Mouse (Mus musculus) gastrocnemius, adult 2 months (tissue): Measurements from ENCODE around the gene Gnat1. TPM values are rescaled to one million over a fixed set of nuclear protein-coding genes. Genes with fewer than 3 reads are reported as not detected.

Experiments used
- DNase-seq: peaks from one replicate; pipeline ENCODE4 v3.0.0; 2022
- H3K27ac ChIP-seq: fragments of 200-600 bp; 2 replicates; pipeline ENCODE4 v1.8.1; 2022; ENCODE audit warnings: mild to moderate bottlenecking
- H3K4me3 ChIP-seq: fragments of 200-600 bp; 2 replicates; pipeline ENCODE4 v1.8.1; 2022; ENCODE audit warnings: mild to moderate bottlenecking, moderate library complexity
- CTCF ChIP-seq: fragments of 200-600 bp; IDR thresholded peaks from 2 replicates; pipeline ENCODE4 v1.8.1; 2022; ENCODE audit warnings: antibody characterized with exemption, mild to moderate bottlenecking, moderate library complexity
- intact Hi-C: fragments of 180-260 bp; cut with DNase I; formaldehyde crosslinking; loops from one replicate; pipeline ENCODE4 v1.15.1; 2025
- total RNA-seq, 2 experiments: library from RNA; stranded (reverse); gene quantifications; 2 replicates each; pipeline ENCODE4 v1.2.3; 2021

The Gnat1 gene
- total RNA-seq, 2 experiments from 2014 or later: not detected

- no peak for TF ChIP-seq CTCF
- DNase-seq: peak; percentile 66
- intact Hi-C loops: no loop called here
- peak overlapping the region; percentile 98 for H3K4me3 ChIP-seq
- H3K27ac ChIP-seq: peak overlapping the region; percentile 94
These were observed 47.0 kb downstream of the Gnat1 start for GRCm38 (mm10) chr9:107632478-107632877.

DNA sequence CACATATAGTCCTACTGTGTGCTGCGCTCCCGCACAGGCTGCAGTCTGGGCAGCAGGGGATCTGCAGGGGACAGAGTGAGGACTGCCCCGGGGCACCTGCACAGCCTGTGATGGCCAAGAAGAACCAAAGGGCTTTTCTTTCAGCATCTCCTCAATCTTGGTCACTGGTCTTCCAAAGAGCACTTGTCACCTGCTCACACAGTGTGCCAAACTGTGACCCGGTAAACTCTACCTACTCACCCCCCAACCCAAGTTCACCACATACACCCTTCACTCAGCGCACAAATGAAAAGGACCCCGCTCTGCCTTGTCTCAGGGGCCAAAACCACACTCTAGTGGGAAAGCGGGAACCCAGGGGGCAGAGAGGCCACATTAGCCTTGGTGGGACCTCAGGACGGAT lies 47.7 kb downstream of the Gnat1 start:
- Histone ChIP-seq H3K4me3 (peak overlapping the region; percentile 98), H3K27ac (peak overlapping the region; percentile 94)
- intact Hi-C loops: no loop called here
- DNase-seq: no peak
- no peak for TF ChIP-seq CTCF

DNA sequence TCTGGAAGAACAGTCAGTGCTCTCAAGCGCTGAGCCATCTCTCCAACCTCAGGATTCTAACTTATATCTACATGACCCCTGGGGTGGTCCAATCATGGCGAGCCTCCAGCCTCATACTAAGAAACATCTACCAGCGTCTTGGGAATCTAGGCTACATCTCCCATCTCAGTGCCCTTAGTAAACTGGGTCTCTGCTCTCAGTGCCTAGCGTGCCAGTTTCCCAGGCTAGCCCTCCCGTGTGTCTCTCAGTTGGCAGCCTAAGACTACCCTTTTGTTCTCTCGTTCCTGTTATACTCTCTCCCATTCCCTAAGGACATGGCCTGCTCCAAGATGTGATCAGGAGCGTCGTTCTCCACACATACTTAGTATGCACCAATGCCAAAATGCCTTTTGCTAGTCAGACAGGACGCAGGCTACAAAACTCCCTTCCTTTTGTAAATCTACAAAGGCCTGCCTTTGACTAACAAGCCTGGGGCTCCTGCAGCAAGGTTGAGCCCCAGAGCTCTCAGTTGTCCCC lies 48.1 kb downstream of the Gnat1 start:
- H3K4me3 ChIP-seq: peak overlapping the region; percentile 98
- intact Hi-C loops: no loop called here
- TF ChIP-seq CTCF: no peak
- DNase-seq: no peak
- H3K27ac ChIP-seq: peak overlapping the region; percentile 94

DNA sequence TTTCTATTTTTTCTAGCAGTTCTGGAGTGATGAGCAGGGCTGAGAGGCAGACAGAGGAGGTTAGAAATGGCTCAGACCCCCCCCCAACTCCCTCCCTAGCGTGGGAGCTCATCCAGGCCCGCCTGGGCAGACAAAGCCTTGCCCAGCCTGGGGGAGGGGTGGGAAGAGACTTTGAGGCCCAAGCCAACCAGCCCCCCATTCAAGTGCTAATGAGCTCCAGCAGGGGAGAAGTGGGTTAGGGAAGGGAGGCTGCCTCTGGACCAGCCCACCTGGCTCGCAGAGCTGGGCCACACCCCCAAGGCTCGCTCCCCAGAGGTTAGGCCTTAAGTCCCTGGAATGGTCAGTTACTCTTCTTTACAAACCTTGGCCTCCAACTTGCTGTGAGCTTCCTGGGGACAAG lies 48.9 kb downstream of the Gnat1 start:
- H3K4me3 ChIP-seq: peak overlapping the region; percentile 98
- intact Hi-C loops: no loop called here
- peak; percentile 54 for DNase-seq
- peak overlapping the region; percentile 94 for H3K27ac ChIP-seq
- no peak for TF ChIP-seq CTCF

DNA sequence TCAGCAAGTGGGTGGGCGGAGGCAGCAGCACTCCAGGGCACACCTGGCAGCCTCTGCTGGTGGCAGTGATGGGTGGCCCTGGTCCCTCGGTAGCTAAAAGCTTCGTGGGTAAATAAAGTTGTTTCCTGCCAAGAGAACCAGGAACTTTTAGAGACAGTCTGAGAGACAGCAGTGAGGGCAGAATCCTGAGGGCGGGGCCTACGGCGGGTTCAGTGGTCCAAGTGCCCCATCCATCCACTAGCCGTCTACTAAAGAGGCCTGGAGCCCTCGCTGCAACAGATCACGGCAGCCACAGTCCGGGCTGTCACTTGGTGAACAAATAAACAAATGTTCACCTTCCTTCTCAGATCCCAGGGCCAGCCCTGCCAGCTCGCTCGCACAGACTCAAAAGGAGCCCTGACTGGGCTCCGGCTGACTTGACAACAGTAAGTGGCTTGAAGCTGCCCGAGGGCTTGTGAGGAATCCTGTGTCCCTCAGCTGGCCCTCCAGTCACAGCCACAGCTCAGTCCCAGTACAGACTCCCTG lies 49.5 kb downstream of the Gnat1 start:
- intact Hi-C loops: no loop called here
- Histone ChIP-seq H3K27ac (peak overlapping the region; percentile 94), H3K4me3 (peak overlapping the region; percentile 98)
- no peak for DNase-seq
- no peak for TF ChIP-seq CTCF

GRCm38 (mm10) chr9:107629411-107629730 lies 50.1 kb downstream of the Gnat1 start:
- intact Hi-C loops: no loop called here
- Histone ChIP-seq H3K4me3 (peak overlapping the region; percentile 98), H3K27ac (peak overlapping the region; percentile 94)

GRCm38 (mm10) chr9:107628721-107629410 lies 50.6 kb downstream of the Gnat1 start:
- intact Hi-C loops: no loop called here
- H3K4me3 ChIP-seq: peak overlapping the region; percentile 98
- H3K27ac ChIP-seq: peak overlapping the region; percentile 94
- peak; percentile 60 for DNase-seq
- no peak for TF ChIP-seq CTCF

More at GRCm38 (mm10) chr9:107629411-107629730, 50.1 kb downstream of the Gnat1 start:
- DNase-seq: no peak
- no peak for TF ChIP-seq CTCF

GRCm38 (mm10) chr9:107627387-107628255 lies 51.9 kb downstream of the Gnat1 start:
- Histone ChIP-seq H3K27ac (peak overlapping the region; percentile 94), H3K4me3 (peak overlapping the region; percentile 98)
- intact Hi-C loops: no loop called here
- DNase-seq: no peak
- no peak for TF ChIP-seq CTCF

GRCm38 (mm10) chr9:107626844-107627277 lies 52.7 kb downstream of the Gnat1 start:
- intact Hi-C loops: loop anchor here (1.0 kb wide), 1 partner anchor 17 kb away; no protein-coding TSS in a partner anchor

GRCm38 (mm10) chr9:107626158-107626843 lies 53.2 kb downstream of the Gnat1 start:
- TF ChIP-seq CTCF: no peak
- Histone ChIP-seq H3K27ac (peak overlapping the region; percentile 94), H3K4me3 (peak overlapping the region; percentile 98)
- no peak for DNase-seq
- intact Hi-C loops: loop anchor here (1.0 kb wide), 1 partner anchor 18 kb away; no protein-coding TSS in a partner anchor

More at GRCm38 (mm10) chr9:107626844-107627277, 52.7 kb downstream of the Gnat1 start:
- peak; percentile 93 for TF ChIP-seq CTCF
- peak; percentile 90 for DNase-seq
- H3K27ac ChIP-seq: peak overlapping the region; percentile 94
- peak overlapping the region; percentile 98 for H3K4me3 ChIP-seq

DNA sequence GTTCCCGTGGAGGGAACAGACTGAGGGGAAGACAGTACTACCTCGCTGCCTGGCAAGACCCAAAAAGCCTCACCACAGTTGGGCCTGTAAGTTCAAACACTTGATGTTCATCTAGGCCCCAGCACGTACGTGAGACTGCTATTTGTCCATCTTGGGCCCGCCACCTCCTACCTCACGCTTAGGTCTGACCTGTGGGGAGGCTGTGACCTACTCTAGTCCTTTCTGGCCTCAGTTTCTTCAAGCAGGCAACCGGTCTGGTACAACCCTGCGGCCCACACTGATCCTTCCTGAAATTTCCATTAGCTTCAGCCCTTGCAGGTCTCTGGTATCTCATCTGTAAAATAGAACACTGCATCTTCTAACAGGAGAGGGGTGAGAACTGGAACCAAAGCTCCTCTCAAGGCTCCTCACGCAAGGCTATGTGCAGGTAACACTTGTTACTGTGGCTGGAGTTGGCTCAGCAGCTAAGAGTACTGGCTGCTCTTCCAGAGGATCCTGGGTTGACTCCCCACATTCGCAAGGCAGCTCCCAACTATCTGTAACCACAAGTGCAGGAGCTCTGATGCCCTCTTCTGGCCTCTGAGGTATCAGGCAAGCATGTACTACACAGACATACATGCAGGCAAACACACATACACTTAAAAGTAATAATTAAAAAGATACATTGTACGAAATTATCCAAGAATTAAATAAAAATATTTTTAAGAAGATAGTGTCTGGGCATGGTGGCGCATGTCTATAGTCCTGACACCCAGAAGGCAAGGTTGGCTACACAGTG lies 54.0 kb downstream of the Gnat1 start:
- H3K4me3 ChIP-seq: peak overlapping the region; percentile 51
- intact Hi-C loops: loop anchor here (1.0 kb wide), 1 partner anchor 19 kb away; no protein-coding TSS in a partner anchor

More for the DNA sequence above, 54.0 kb downstream of the Gnat1 start:
- DNase-seq: no peak
- peak; percentile 39 for TF ChIP-seq CTCF
- peak overlapping the region; percentile 94 for H3K27ac ChIP-seq
